Mouse (Mus musculus) embryonic fibroblast, embryonic 13.5 days (primary cell): ENCODE results near the gene Tnfrsf21. TPM values are rescaled to one million over a fixed set of nuclear protein-coding genes. Genes with fewer than 3 reads are reported as not detected.

ENCODE experiments used
- H3K27ac ChIP-seq: 2 replicates; pipeline ENCODE4 v1.5.1; 2012; ENCODE audit warnings: low read length, control low read depth, inconsistent platforms; ENCODE audit not compliant: insufficient read depth
- H3K4me1 ChIP-seq: 2 replicates; pipeline ENCODE4 v1.6.1; 2011; ENCODE audit warnings: low read length; ENCODE audit not compliant: control insufficient read depth, insufficient read depth
- H3K4me3 ChIP-seq: 2 replicates; pipeline ENCODE4 v1.5.1; 2011; ENCODE audit warnings: mild to moderate bottlenecking, control low read depth, low read length; ENCODE audit not compliant: insufficient read depth
- CTCF ChIP-seq: IDR thresholded peaks from 2 replicates; pipeline ENCODE4 v1.5.1; 2011; ENCODE audit warnings: mild to moderate bottlenecking, control low read depth, low read length, moderate library complexity, borderline replicate concordance; ENCODE audit not compliant: insufficient read depth
- POLR2A ChIP-seq: IDR thresholded peaks from 2 replicates; pipeline ENCODE4 v1.6.1; 2011; ENCODE audit warnings: low read depth, mild to moderate bottlenecking, control low read depth, low read length, moderate library complexity
- polyA plus RNA-seq: library from polyadenylated mRNA; stranded (reverse); fragments of >200 nt; gene quantifications from 2 replicates; pipeline ENCODE4 v1.2.4, GENCODE M21; 2011; ENCODE audit warnings: low read depth; ENCODE audit not compliant: missing spikeins, insufficient read length

Gene Tnfrsf21
- polyA plus RNA-seq, 1 experiment = 7.0 TPM

DNA sequence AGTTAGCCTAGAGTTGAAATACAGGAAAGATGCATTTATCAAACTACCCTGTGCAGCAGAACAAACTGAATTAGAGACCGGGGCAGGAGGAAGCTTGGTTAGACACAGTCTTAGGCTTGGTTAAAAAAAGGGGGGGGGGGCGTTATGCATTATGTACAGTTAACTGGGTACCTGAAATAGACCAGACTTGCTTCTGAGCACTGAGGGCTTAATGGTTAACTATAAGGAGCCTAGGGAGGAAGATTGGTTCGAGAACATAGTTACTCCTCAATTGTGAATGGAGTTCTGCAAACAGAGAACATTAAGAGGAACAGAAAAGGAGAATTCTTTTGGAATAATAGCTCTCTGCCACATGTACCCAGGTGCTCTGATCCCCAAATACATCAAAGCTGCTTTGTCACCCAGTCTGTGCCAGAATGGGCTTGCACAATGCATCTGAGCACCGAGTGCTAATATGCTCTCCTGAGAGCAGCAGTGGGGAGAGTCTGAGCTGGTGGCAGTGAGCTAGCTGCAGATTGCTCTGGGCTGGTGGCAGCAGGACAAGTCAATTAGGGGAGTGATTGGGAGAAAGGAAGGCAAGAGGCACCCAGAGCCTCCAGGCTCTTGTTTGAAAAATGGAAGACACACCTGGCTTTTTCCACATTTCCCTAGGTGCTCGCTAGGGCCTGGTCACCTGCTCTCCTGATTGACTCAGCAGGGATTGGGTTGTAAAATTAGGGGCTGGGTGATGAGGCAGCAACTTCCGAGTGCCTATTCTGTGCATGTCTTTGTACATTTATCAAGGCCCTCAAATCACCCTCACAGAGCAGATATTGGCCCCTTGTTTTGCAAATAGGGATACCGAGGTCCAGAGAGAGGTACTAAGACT, 119.3 kb downstream of the Tnfrsf21 start:
- H3K27ac ChIP-seq = no peak overlapping the region
- H3K4me3 ChIP-seq = no peak overlapping the region
- no peaks in the 10 kb centered on the region for H3K4me1 ChIP-seq
- no peak for TF ChIP-seq POLR2A

DNA sequence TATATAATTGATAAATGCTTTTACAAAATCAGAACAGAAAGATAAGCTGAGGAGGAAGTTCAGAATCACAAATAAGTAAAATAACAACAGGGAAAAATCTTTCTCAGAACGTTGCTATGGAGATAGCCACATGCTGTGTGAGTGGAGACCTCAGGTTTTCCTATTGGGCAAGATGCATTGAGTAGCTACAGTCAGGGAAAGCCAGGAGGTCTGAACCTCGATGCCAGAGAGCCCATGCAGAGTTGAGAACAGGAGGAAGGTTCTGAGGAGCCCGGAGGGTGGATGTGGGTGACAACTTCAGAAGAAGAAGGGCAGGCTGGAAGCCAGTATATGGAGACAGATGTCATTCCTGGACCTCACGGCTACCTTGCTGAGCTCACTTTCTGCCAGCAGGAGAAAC, 120.4 kb downstream of the Tnfrsf21 start:
- no peak for TF ChIP-seq CTCF
- no peak for TF ChIP-seq POLR2A
- H3K4me1 ChIP-seq = no peaks in the 10 kb centered on the region
- no peak overlapping the region for H3K4me3 ChIP-seq
- no peak overlapping the region for H3K27ac ChIP-seq

DNA sequence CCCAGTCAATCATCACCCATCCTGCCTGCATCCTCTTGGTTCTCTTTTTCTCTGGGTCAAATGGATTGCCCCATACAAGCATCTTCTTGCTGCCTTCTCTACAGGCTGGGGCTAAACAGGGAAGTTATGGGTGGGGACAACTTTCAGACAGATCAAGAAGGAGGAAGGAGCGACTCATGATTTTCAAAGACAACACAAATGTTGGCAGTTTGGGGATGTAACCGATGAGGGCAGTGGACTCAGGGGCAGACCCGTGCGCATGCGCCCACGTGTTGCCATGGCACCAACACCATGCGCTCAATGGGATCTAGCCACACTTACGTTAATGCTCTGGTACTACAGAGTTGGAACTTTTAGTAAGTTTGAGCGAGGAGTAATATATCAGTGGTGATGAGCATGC, 121.5 kb downstream of the Tnfrsf21 start:
- no peaks in the 10 kb centered on the region for H3K4me1 ChIP-seq
- no peak for TF ChIP-seq CTCF
- no peak overlapping the region for H3K4me3 ChIP-seq
- H3K27ac ChIP-seq = no peak overlapping the region

DNA sequence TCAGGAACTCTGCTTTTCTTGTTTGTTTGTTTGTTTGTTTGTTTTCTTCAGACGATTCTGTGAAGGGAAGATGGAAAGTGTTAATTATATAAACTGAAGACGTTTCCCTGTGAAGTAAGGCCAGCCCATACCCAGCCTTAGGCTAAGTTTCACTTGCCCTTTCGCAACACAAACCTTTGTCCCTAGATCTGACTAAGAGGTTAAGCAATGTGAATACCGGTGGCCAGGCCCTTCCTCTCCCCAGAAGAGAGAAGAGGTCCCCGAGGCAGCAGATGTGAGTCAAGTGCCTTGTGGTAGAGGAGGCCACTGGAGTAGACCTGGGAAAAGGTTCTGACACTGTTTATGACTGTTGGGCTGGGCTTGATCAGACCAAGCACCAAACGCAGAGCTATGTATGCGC, 122.0 kb downstream of the Tnfrsf21 start:
- TF ChIP-seq POLR2A (no peak), CTCF (no peak)
- no peaks in the 10 kb centered on the region for H3K4me1 ChIP-seq
- no peak overlapping the region for H3K4me3 ChIP-seq
- H3K27ac ChIP-seq = no peak overlapping the region

Other genes with a start within 250 kb of the Tnfrsf21 start
- 37.7 and 39.8 TPM in 2 replicates for gene Cd2ap, start 139.9 kb upstream of the Tnfrsf21 start, polyA plus RNA-seq